Mouse (Mus musculus): ENCODE data around the gene Asl.

The Asl gene

DNA sequence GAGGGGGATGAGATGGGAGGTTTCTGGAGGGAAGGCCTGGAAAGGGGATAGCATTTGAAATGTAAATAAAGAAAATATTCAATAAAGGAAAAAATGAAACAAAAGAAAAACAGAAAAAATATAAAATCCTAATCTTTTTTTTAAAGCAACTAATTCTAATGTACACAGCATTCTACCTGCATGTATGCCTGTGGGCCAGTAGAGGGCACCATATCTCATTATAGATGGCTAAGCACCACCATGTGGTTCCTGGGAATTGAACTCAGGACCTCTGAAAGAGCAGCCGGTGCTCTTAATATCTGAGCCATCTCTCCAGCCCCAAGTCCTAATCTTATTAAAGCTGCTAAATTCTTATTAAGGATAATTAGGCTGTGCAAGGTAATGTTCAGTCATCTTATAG is 21.7 kb downstream of the Asl start:
- DNase-seq (ENCODE audit: low read depth, low spot score) = no peak

DNA sequence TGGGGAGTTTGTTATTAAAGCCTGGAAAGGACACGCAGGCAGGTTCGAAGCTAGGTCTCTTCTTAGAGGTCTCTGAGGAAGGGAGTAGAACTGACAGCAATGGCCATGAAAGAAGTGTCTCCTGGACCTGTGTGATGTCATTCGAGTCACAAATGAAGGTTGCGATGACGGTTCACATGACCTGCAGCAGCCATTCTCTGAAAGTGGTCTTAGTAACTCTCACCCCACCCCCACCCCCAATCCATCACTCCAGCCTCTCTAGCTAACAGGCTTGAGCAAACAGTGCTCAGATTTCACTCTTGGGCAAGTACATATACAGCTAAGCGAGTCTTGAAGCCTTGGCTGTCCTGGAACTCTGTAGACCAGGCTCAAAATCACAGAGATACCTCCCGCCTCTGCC is 25.8 kb downstream of the Asl start:
- no peak for DNase-seq (ENCODE audit: low read depth, low spot score)

- peak; percentile 89 for DNase-seq (ENCODE audit: low read depth, low spot score)
Observed at GRCm38 (mm10) chr5:130002301-130003146, 26.5 kb downstream of the Asl start, which contains the start of gene Gusb. TSS of gene Gusb (minus strand) at chr5:130003049.

DNA sequence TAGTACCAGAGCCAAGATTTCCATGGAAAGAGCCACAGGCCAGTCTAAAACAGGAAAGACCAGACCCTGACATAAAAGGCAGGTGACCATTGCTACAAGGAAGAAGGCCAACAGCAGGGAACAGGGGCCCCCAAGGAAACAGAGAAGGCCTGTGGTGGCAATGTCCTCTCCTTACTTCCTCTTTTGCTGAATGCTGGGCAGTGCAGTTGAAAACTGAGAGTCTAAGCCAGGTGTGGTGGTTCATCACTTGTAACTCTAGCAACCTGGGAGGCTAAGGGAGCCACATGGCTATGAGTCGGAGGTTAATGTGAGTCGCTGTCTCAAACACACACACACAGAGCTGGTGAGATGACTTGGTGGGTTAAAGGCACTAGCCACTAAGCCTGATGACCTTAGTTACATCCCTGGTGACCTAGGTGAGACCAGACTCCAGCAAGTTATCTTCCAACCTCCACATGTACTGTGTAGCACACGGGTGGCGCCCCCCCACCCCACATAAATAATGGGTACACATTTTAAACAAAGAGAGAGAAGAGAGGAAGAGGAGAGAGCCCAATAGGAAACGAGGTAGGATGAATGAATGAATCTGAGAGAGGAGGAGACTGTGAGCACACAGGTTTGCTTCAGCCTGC is 27.6 kb downstream of the Asl start:
- DNase-seq (ENCODE audit: low read depth, low spot score) = no peak

DNA sequence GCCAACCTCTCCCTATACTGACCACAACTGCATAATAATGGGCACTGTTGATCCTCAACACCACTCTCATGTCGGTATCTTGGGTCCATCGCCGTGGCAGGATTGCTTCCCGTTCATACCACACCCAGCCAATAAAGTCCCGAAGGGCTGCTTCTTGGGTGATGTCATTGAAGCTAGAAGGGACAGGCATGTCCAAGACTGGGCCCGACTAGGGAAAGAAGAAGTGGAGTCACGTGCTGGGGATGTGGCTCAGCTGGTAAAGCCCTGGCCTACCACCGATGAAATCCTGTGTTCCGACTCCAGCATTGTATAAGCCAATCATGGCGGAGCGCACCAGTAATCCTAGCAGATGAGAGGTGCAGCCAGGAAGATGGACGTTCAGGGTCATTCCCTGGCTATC is 28.3 kb downstream of the Asl start:
- no peak for DNase-seq (ENCODE audit: low read depth, low spot score)

GRCm38 (mm10) chr5:129999097-129999496 is 29.9 kb downstream of the Asl start:
- peak; percentile 81 for DNase-seq (ENCODE audit: low read depth, low spot score)

DNA sequence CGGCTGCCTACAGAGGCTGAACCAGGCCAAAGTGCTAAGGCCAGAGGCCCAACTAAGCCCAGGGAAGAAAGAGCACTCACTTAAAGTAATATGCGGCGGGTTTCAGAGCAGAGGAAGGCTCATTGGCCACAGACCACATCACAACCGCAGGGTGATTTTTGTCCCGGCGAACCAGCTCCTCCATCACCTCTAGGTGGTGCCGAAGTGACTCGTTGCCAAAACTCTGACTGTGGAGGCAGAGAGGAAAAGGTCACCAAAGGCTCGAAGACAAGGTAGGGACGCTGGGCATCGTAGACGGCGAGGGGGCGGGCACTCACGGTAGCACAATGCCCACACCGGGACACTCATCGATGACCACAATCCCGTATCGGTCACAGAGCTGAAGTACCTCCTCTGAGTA is 31.3 kb downstream of the Asl start:
- no peak for DNase-seq (ENCODE audit: low read depth, low spot score)

DNA sequence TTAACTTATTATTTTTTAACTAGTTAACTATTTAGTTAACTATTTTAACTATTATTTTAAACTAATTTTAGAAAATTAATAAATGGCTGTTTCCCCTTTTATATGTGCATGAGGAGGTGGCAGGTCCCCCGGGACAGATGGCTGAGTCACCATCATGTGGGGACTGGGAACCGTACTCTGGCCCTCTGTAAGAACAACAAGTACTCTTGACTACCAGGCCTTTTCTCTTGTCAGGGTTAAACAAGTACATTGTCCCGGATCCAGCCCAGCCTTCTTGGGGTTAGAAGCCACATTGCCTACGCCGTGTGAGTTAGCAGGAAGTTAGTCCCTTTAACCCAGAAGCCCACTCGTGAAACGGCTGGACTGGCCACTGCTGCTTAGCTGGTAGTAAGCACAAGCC is 34.1 kb downstream of the Asl start:
- no peak for DNase-seq (ENCODE audit: low read depth, low spot score)

DNA sequence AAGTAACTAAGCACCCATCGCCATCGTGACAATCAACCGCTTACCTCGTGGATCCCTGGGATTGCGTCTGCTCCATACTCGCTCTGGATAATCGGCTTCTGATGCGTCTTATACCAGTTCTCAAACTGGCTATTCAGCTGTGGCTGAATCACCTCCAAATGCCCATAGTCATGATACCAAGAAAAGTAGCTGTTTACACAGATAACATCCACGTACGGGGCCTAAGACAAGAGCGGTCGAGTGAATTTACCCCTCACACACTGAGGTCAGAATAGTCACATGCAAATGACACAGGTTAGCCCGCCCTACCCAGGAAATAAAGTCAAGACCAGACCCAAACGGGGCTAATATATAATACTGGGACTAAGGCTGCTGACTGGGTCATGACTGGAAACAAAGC is 35.7 kb downstream of the Asl start:
- DNase-seq (ENCODE audit: low read depth, low spot score) = no peak

- DNase-seq (ENCODE audit: low read depth, low spot score) = no peak
Observed at GRCm38 (mm10) chr5:129991898-129992297, 37.1 kb downstream of the Asl start.

DNA sequence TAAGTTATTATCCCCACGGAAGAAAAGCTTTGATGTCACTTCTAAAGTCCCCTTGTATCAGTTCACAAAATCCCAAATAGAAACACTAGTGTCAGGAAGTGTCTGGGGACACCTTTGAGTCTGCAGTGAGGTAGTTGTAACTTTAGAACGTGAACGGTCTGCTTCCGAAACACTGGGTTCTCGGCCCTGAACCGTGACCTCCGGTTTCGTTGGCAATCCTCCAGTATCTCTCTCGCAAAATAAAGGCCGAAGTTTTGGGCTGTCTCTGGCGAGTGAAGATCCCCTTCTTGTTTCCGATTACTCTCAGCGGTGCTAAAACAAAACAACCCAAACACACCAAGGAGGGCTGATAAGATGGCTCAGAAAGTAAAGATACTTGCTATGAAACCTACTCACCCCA is 39.7 kb downstream of the Asl start:
- DNase-seq (ENCODE audit: low read depth, low spot score) = no peak

GRCm38 (mm10) chr5:129980216-129980615 is 48.8 kb downstream of the Asl start:
- DNase-seq (ENCODE audit: low read depth, low spot score) = no peak

- no peak for DNase-seq (ENCODE audit: low read depth, low spot score)
Observed at GRCm38 (mm10) chr5:129978608-129979007, 50.4 kb downstream of the Asl start.

- DNase-seq (ENCODE audit: low read depth, low spot score) = no peak
Observed at GRCm38 (mm10) chr5:129977768-129978167, 51.3 kb downstream of the Asl start.

- DNase-seq (ENCODE audit: low read depth, low spot score) = no peak
Observed at GRCm38 (mm10) chr5:129974866-129975311, 54.2 kb downstream of the Asl start.

GRCm38 (mm10) chr5:129974354-129974753 is 54.7 kb downstream of the Asl start:
- DNase-seq (ENCODE audit: low read depth, low spot score) = no peak

DNA sequence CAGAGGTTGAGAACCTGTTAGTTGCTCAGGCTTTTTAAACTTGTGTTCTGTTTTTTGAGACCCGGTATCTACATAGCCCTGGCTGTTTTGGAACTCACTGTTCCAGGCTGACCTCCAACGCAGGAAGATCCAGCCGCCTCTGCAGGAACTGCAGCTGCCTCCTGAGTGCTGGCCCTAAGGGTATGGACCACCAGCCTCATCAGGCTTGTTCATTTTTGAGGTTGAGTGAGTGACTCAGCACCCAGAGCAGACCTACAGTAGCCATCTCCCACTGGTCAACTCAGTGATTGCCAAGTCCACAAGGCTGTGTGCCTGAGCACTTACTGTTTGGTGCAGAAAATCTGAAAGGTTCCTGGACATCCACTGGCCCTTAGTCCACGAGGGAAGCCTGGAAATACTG is 57.6 kb downstream of the Asl start:
- no peak for DNase-seq (ENCODE audit: low read depth, low spot score)

GRCm38 (mm10) chr5:129968417-129968816 is 60.6 kb downstream of the Asl start:
- DNase-seq (ENCODE audit: low read depth, low spot score) = peak; percentile 10

DNA sequence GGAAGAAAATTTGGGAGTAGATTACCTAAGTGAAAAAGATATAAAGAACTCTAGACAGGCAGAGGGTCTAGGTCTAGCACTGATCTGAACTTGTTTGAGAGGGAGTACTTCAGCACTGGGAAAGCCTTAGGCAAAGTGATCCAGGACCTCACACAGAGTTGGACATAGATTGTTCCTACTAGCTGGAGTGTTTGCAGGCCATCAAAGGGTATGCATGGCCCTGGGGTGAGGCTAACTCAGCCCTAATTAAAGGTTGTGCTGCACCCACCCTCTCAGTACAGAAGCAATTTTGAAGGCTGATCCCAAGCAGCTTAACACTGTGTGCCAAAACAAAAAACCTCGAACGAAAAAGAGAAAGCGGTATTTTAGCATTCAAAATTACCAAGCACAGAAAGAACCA is 62.6 kb downstream of the Asl start:
- no peak for DNase-seq (ENCODE audit: low read depth, low spot score)

DNA sequence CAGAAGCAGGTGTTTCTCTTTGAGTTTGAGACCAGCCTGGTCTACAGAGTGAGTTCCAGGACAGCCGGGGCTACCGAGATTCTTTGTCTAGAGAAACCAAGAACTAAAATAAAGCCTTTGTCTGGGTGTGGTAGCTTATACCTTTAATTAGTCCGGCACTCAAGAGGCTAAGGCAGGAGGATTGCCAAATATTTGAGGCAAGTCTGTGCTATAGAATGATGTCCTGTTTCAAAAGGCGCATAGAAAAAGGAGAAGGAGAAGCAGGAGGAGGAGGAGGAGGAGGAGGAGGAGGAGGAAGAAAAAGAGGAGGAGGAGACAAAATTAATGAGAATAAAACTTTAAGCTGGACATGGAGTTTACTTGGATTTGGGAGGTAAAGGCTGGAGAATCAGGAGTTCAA is 65.8 kb downstream of the Asl start:
- DNase-seq (ENCODE audit: low read depth, low spot score) = no peak
